Mouse (Mus musculus): Measurements from ENCODE around the gene Gm49403. TPM values are rescaled to one million over a fixed set of nuclear protein-coding genes. Genes with fewer than 3 reads are reported as not detected.
"Not testable (repeated sequence)": the region's sequence is repeated elsewhere in the genome, so short reads cannot be mapped to it uniquely, and the experiment has no call there.

Gene Gm49403
- polyA plus RNA-seq, 1 experiment from 2014 or later, result not detected

DNA sequence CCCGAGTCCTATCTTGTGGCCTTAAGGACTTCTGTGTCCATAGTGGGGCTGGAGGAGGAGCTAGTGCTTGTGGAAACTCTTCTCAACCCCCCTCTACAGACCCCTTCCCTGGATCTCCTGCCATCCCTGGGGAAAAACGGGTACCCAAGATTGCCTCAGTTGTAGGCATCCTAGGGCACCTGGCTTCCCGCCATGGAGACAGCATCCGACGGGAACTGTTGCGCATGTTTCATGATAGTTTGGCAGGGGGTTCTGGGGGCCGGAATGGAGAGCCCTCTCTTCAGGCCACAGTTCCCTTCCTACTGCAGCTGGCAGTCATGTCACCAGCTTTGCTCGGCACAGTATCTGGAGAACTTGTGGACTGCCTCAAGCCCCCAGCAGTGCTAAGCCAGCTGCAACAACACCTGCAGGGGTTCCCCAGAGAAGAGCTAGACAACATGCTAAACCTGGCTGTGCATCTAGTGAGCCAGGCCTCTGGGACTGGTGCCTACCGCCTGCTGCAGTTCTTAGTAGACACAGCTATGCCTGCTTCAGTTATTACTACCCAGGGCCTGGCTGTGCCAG, 11.7 kb downstream of the Gm49403 start:
- H3K36me3 ChIP-seq (ENCODE audit: insufficient read depth, low read length), result 0 out of 2 replicates have a peak, but pooled peaks cover 3% of the 10 kb centered on the region
- 92% methylated on average over 9 of the region's 9 CpGs for WGBS
- H3K4me3 ChIP-seq (replicated peaks; ENCODE audit: low read depth, low read length), result no peak overlapping the region
- H3K9ac ChIP-seq (ENCODE audit: low read depth, low read length), result 0 out of 2 replicates have a peak overlapping the region, but pooled peaks have one; percentile 2
- no peak for TF ChIP-seq CTCF (IDR thresholded peaks at IDR 0.05; ENCODE audit: low read depth)
- DNase-seq (ENCODE audit: low spot score), result no peak
- H3K4me2 ChIP-seq (ENCODE audit: low read length), result no peak overlapping the region
- peaks cover 16% of the 10 kb centered on the region for H3K4me1 ChIP-seq (replicated peaks; ENCODE audit: insufficient read depth, low read length)
- H3K9me3 ChIP-seq (replicated peaks; ENCODE audit: low read length), result no peaks in the 10 kb centered on the region
- no peak for ATAC-seq (replicated peaks; ENCODE audit: low FRiP score, low read depth)
- H3K27ac ChIP-seq, result no peak overlapping the region
- no peaks in the 10 kb centered on the region for H3K27me3 ChIP-seq (ENCODE audit: insufficient read depth, low read length)

DNA sequence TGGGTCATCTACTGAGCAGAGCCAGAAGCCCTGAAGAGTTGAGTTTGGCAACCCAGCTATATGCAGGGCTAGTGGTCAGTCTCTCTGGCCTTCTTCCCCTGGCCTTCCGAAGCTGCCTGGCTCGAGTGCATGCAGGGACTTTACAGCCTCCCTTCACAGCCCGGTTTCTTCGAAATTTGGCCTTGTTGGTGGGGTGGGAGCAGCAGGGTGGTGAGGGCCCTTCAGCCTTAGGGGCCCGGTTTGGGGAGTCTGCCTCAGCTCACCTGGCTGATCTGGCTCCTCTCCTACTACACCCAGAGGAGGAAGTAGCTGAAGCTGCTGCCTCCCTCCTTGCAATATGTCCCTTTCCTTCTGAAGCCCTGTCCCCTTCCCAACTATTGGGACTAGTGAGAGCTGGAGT, 12.5 kb downstream of the Gm49403 start:
- H3K4me2 ChIP-seq (ENCODE audit: low read length); ATAC-seq (replicated peaks; ENCODE audit: low FRiP score, low read depth); H3K27ac ChIP-seq; H3K9me3 ChIP-seq (replicated peaks; ENCODE audit: low read length); H3K27me3 ChIP-seq (ENCODE audit: insufficient read depth, low read length); DNase-seq (ENCODE audit: low spot score); H3K36me3 ChIP-seq (ENCODE audit: insufficient read depth, low read length); H3K9ac ChIP-seq (ENCODE audit: low read depth, low read length); H3K4me3 ChIP-seq (replicated peaks; ENCODE audit: low read depth, low read length): not testable (repeated sequence)
- 90% methylated on average over 5 of the region's 5 CpGs for WGBS
- peaks cover 16% of the 10 kb centered on the region for H3K4me1 ChIP-seq (replicated peaks; ENCODE audit: insufficient read depth, low read length)

DNA sequence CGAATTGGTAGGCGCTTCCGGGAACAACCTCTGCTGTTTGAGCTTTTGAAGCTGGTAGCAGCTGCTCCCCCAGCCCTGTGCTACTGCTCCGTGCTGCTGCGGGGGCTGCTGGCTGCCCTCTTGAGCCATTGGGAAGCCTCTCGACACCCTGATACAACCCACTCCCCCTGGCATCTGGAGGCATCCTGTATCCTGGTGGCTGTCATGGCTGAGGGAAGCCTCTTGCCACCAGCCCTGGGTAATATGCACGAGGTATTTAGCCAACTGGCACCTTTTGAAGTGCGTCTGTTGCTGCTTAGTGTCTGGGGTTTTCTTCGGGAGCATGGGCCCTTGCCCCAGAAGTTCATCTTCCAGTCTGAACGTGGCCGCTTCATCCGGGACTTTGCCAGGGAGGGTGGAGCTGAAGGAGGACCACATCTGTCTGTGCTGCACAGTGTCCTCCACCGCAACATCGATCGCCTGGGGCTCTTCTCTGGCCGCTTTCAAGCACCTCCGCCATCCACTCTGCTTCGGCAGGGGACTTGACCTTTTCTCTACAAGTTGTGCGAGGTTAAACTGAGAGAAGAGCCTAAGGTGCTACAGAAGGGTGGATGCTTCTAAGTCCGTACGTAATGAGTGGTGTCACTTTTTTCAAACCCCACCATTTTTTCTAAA, 13.6 kb downstream of the Gm49403 start:
- peak; percentile 31 for DNase-seq (ENCODE audit: low spot score)
- WGBS, result 21% methylated on average over 21 of the region's 21 CpGs
- peak overlapping the region; percentile 85 for H3K4me3 ChIP-seq (replicated peaks; ENCODE audit: low read depth, low read length)

DNA sequence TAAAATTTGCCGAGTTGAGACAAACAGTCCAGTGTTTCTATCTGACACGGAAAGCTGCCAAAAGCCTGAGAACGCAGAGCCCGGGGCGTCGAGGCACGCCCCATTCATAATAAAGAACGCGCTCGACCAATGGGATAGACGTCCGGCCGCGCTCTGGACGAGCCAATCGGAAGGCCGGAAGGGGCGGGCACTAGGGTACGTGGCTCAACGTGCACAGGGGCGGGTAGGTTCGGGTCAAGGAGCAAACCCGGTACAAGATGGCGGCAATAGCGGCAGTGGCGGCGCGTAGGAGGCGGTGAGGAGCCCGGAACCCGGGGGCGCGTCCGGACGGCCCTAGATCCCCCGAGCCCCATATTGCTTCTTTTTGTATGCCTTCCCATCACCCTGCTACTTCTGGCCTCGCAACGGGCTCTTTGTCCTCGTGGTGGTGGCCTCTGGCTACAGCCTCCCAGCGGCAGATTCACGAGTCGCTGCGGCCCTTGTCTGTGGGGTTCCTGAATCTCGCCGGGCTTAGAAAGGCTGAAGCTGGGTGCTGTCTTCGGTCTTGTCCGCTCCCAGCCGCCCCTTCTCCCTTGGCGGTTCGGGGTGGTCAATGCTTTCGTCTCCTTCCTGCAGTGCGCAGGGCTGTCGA, 14.2 kb downstream of the Gm49403 start, which contains the start of gene Ganab:
TSS of gene Ganab (plus strand) at position 207 of the 631 bp plus-strand sequence.
- Histone ChIP-seq H3K36me3 (ENCODE audit: insufficient read depth, low read length) (0 out of 2 replicates have a peak, but pooled peaks cover 3% of the 10 kb centered on the region), H3K27me3 (ENCODE audit: insufficient read depth, low read length) (no peaks in the 10 kb centered on the region), H3K27ac (peak within 1 kb of the TSS; percentile 94), H3K4me3 (replicated peaks; ENCODE audit: low read depth, low read length) (peak within 1 kb of the TSS; percentile 85), H3K4me2 (ENCODE audit: low read length) (peak within 1 kb of the TSS; percentile 87), H3K4me1 (replicated peaks; ENCODE audit: insufficient read depth, low read length) (peaks cover 16% of the 10 kb centered on the region), H3K9ac (ENCODE audit: low read depth, low read length) (peak within 1 kb of the TSS; percentile 95), H3K9me3 (replicated peaks; ENCODE audit: low read length) (no peaks in the 10 kb centered on the region)
- 0 out of 2 replicates have a peak, but pooled peaks have one; percentile 8 for TF ChIP-seq CTCF (IDR thresholded peaks at IDR 0.05; ENCODE audit: low read depth)
- ATAC-seq (replicated peaks; ENCODE audit: low FRiP score, low read depth) (peak; percentile 98), DNase-seq (ENCODE audit: low spot score) (peak; percentile 99)
- under 1% methylated on average over 53 of the region's 53 CpGs for WGBS

More for the DNA sequence above, 13.6 kb downstream of the Gm49403 start:
- ATAC-seq (replicated peaks; ENCODE audit: low FRiP score, low read depth), result peak; percentile 57
- peak overlapping the region; percentile 95 for H3K9ac ChIP-seq (ENCODE audit: low read depth, low read length)
- not testable (repeated sequence) for H3K9me3 ChIP-seq (replicated peaks; ENCODE audit: low read length); H3K27me3 ChIP-seq (ENCODE audit: insufficient read depth, low read length); H3K36me3 ChIP-seq (ENCODE audit: insufficient read depth, low read length)
- H3K4me2 ChIP-seq (ENCODE audit: low read length), result peak overlapping the region; percentile 87
- H3K27ac ChIP-seq, result peak overlapping the region; percentile 83
- H3K4me1 ChIP-seq (replicated peaks; ENCODE audit: insufficient read depth, low read length), result peaks cover 16% of the 10 kb centered on the region

DNA sequence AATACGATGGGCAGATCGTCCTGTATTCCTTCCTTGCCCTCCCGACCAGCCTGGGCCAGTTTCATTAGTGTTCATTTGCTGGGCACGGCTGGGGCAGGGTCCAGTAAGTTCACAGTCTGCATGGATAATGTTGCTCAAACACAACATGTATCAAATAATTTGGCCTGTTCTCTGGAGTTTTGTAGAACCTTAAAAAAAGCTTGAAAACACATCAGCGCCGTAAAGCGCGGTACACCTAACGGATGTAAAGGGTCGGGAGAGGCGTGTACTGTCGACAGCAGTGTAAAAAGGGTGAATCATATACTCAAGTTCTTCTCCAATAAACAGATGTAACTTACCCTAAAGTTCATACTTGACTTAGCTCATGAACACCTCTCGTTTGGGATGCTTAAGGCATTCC, 14.8 kb downstream of the Gm49403 start:
- Histone ChIP-seq H3K9ac (ENCODE audit: low read depth, low read length) (peak overlapping the region; percentile 95), H3K9me3 (replicated peaks; ENCODE audit: low read length) (no peaks in the 10 kb centered on the region), H3K27me3 (ENCODE audit: insufficient read depth, low read length) (no peaks in the 10 kb centered on the region), H3K4me2 (ENCODE audit: low read length) (peak overlapping the region; percentile 87), H3K4me3 (replicated peaks; ENCODE audit: low read depth, low read length) (peak overlapping the region; percentile 85), H3K27ac (peak overlapping the region; percentile 94), H3K36me3 (ENCODE audit: insufficient read depth, low read length) (peaks cover 7% of the 10 kb centered on the region; the same call in 1 of the 2 replicates), H3K4me1 (replicated peaks; ENCODE audit: insufficient read depth, low read length) (peaks cover 16% of the 10 kb centered on the region)
- WGBS, result 2% methylated on average over 13 of the region's 13 CpGs
- ATAC-seq (replicated peaks; ENCODE audit: low FRiP score, low read depth), result no peak
- TF ChIP-seq CTCF (IDR thresholded peaks at IDR 0.05; ENCODE audit: low read depth), result no peak
- peak; percentile 33 for DNase-seq (ENCODE audit: low spot score)

DNA sequence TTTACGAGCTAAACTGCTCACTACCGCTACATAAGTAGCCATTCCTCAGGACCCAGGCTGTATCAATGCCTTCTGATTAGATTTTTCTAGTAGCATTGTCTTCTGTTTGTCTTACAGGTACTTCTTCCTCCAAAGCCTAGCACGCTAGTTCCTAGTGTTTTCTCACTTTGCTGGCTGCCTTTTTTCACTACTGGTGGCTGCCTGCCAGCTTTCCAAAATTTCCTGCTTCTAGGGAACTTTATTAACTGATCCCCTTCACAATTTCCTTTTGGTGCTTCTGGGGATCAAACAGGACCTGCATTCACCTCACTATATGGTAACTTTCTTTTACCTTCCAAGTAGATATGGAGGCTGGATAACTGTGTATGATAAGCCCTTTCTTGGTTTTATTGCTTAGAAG, 15.3 kb downstream of the Gm49403 start:
- ATAC-seq (replicated peaks; ENCODE audit: low FRiP score, low read depth), result no peak
- 21% methylated on average over 3 of the region's 3 CpGs for WGBS
- Histone ChIP-seq H3K4me3 (replicated peaks; ENCODE audit: low read depth, low read length) (peak overlapping the region; percentile 85), H3K4me1 (replicated peaks; ENCODE audit: insufficient read depth, low read length) (peaks cover 16% of the 10 kb centered on the region), H3K27ac (no peak overlapping the region), H3K9ac (ENCODE audit: low read depth, low read length) (peak overlapping the region; percentile 95), H3K9me3 (replicated peaks; ENCODE audit: low read length) (no peaks in the 10 kb centered on the region), H3K4me2 (ENCODE audit: low read length) (peak overlapping the region; percentile 87), H3K27me3 (ENCODE audit: insufficient read depth, low read length) (no peaks in the 10 kb centered on the region), H3K36me3 (ENCODE audit: insufficient read depth, low read length) (peaks cover 7% of the 10 kb centered on the region; the same call in 1 of the 2 replicates)
- TF ChIP-seq CTCF (IDR thresholded peaks at IDR 0.05; ENCODE audit: low read depth), result no peak
- DNase-seq (ENCODE audit: low spot score), result no peak
